In the genomic region with DNA sequence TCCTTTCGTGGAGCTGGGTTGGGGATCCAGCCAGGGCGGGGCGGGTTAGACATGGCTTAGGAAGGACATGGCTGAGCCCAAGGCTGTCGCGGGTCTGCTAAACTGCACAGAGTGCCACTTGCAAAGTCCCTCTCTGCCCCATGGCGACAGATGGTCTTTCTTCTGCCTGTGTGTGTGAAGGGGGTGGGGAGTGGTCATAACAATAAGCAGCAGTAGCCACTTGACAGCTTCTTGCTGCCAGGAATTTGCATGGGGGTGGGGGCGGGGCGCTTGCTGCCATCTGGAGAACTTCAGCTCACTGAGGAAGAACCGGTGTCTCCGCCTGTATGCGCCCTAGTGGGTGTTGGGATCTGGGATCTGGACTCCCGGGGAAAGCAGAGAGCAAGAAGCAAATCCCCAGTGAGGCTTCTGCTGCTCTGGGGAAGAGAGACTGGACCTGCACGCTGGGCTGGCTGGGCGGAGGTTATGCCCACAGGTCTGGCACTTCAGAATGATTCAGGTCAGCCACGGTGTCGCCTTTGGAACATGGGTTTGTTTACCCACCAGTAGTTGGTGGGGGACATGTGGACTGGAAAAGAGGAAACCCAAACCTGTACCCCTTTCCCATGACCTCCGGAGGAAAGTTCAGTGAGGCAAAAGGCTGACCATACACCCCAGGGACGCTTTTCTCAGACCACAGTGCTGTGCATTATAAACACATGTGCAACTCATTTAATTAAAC, we compare ENCODE assay signal across 8 mouse cellular contexts.
DNase-seq lines count a peak whose midpoint lies in the region; ATAC-seq lines count a peak whose summit lies in the region.

No protein-coding gene starts in this region.

- H3K27ac ChIP-seq in forebrain, embryonic 16.5 days (ENCODE audit: low read length), result peak overlapping the region; percentile 65

- peak overlapping the region; percentile 33 for H3K4me3 ChIP-seq in forebrain, embryonic 16.5 days (replicated peaks; ENCODE audit: low read length)

- 4% methylated on average over 18 of the region's 18 CpGs for WGBS in forebrain, embryonic 16.5 days

- intact Hi-C loops in heart, postnatal 36 days (cut with DNase I), result loop anchor here (1.0 to 5.0 kb wide), 2 partner anchors 260 to 320 kb away; no protein-coding TSS in a partner anchor

- peak overlapping the region; percentile 56 for H3K4me2 ChIP-seq in forebrain, embryonic 16.5 days (ENCODE audit: low read length)

- peaks cover 19% of the 10 kb centered on the region for H3K4me1 ChIP-seq in forebrain, embryonic 16.5 days (replicated peaks; ENCODE audit: control insufficient read depth, insufficient read depth, low read length)

- ATAC-seq in forebrain, embryonic 16.5 days, result peak; percentile 96

- peak; percentile 53 for DNase-seq in ES-CJ7 (ENCODE audit: low read depth, low spot score)
- DNase-seq in cerebellum, adult 11-12 months, result peak; percentile 74
- DNase-seq in heart, postnatal 36 days, result peak; percentile 45 to 69
- DNase-seq in layer of hippocampus, postnatal 10 days (ENCODE audit: low spot score in 2 of 2), result peak; percentile 31 to 44
- DNase-seq in lung, postnatal 10 days, result peak; percentile 60
- DNase-seq in retina, postnatal 1 day, result peak; percentile 96
- no peak for DNase-seq in T-cell, adult 2 months (ENCODE audit: low spot score)

- H3K27me3 ChIP-seq in forebrain, embryonic 16.5 days (replicated peaks; ENCODE audit: control insufficient read depth, insufficient read depth, low read length), result no peaks in the 10 kb centered on the region

- H3K9ac ChIP-seq in forebrain, embryonic 16.5 days (replicated peaks; ENCODE audit: low read depth, low read length), result peak overlapping the region; percentile 53

- no peaks in the 10 kb centered on the region for H3K9me3 ChIP-seq in forebrain, embryonic 16.5 days (ENCODE audit: control insufficient read depth, low read length)

- H3K36me3 ChIP-seq in forebrain, embryonic 16.5 days (ENCODE audit: control insufficient read depth, insufficient read depth), result no peaks in the 10 kb centered on the region
